Mouse (Mus musculus): ENCODE results near the gene Spock2.
A peak's percentile ranks its signal among the peaks of the same experiment; 100 is the strongest.
"Not testable (repeated sequence)": the region's sequence is repeated elsewhere in the genome, so short reads cannot be mapped to it uniquely, and the experiment has no call there.

Gene Spock2

GRCm38 (mm10) chr10:60108321-60109111, 2.5 kb downstream of the Spock2 start:
- no peak for DNase-seq

GRCm38 (mm10) chr10:60109336-60109735, 3.3 kb downstream of the Spock2 start:
- DNase-seq: no peak

- DNase-seq: no peak
These were observed 4.0 kb downstream of the Spock2 start for GRCm38 (mm10) chr10:60109989-60110388.

- no peak for DNase-seq
These were observed 5.0 kb downstream of the Spock2 start for GRCm38 (mm10) chr10:60110908-60111475.

- no peak for DNase-seq
These were observed 8.1 kb downstream of the Spock2 start for GRCm38 (mm10) chr10:60113965-60114690.

- DNase-seq: peak; percentile 56
These were observed 9.5 kb downstream of the Spock2 start for GRCm38 (mm10) chr10:60115345-60116185.

- no peak for DNase-seq
These were observed 11.0 kb downstream of the Spock2 start for GRCm38 (mm10) chr10:60116997-60117396.

GRCm38 (mm10) chr10:60118464-60118863, 12.4 kb downstream of the Spock2 start:
- DNase-seq: no peak

- DNase-seq: no peak
These were observed 14.6 kb downstream of the Spock2 start for GRCm38 (mm10) chr10:60120630-60121029.

- DNase-seq: peak; percentile 22
These were observed 18.1 kb downstream of the Spock2 start for GRCm38 (mm10) chr10:60124078-60124477.

GRCm38 (mm10) chr10:60125529-60126327, 19.7 kb downstream of the Spock2 start:
- DNase-seq: peak; percentile 19

GRCm38 (mm10) chr10:60128287-60128686, 22.3 kb downstream of the Spock2 start:
- DNase-seq: no peak

- DNase-seq: no peak
These were observed 24.5 kb downstream of the Spock2 start for GRCm38 (mm10) chr10:60130504-60130903.

- DNase-seq: no peak
These were observed 27.5 kb downstream of the Spock2 start for GRCm38 (mm10) chr10:60133501-60133900.

GRCm38 (mm10) chr10:60134201-60134600, 28.2 kb downstream of the Spock2 start:
- DNase-seq: no peak

- DNase-seq: not testable (repeated sequence)
These were observed 30.0 kb downstream of the Spock2 start for GRCm38 (mm10) chr10:60136010-60136409.

- no peak for DNase-seq
These were observed 30.9 kb downstream of the Spock2 start for GRCm38 (mm10) chr10:60136935-60137334.

- no peak for DNase-seq
These were observed 32.7 kb downstream of the Spock2 start for GRCm38 (mm10) chr10:60138680-60139079.

GRCm38 (mm10) chr10:60140751-60141150, 34.7 kb downstream of the Spock2 start:
- no peak for DNase-seq

GRCm38 (mm10) chr10:60141656-60142160, 35.7 kb downstream of the Spock2 start:
- DNase-seq: no peak

- DNase-seq: not testable (repeated sequence)
These were observed 41.6 kb downstream of the Spock2 start for GRCm38 (mm10) chr10:60147510-60148047.

All from thymus, postnatal 25 days (tissue).